Mouse (Mus musculus): ENCODE measurements around the gene Cdk5rap1.

DNA sequence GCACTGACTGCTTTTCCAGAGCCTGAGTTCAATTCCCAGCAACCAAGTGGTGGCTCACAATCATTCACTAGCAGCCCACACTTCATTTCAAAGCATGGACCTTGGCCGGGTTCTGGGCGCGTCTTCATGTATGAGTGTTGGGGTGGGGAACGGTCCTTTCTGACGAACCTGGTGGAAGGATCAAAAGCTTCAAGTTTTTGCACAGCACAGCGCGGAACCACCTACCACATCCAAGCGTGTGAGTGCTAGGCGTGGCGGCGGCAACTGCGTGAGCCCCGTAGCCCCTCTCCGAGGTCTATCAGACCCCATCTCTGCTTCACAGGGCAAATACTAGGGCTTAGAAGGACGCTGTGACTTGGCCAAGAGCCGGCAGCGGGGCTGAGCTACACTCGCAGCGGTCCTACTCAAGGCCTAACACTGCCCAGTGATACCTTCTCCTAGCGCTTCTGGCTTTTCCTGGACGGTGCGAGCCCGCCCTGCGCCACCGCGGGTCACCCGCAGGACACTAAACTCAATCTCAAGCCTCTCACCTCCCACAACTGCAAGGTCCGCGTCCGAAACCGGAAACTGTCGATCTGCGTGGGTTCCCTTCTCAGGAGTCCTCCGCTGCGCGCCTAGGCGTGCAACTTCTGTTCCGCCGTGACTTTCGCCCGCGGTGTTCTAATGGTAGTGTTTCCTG, 520 bp downstream of the Cdk5rap1 start:
- TF ChIP-seq GATA1 (IDR thresholded peaks at IDR 0.05; ENCODE audit: borderline replicate concordance, low read length) (no peak), FLI1 (IDR thresholded peaks at IDR 0.05; ENCODE audit: low read length) (no peak)

Data from megakaryocyte, embryonic 14.5 days (primary cell).